Mouse (Mus musculus) spleen, postnatal 36 days (tissue): ENCODE results near the gene Unc5c.

Source experiments
- DNase-seq, 2 experiments: peaks; one replicate each; pipeline ENCODE4 v3.0.0; 2022; ENCODE audit warnings: low spot score in 2 of 2, mixed read lengths in 1 of 2

Gene Unc5c

GRCm38 (mm10) chr3:141701381-141701909, 236.4 kb downstream of the Unc5c start:
- DNase-seq = no peak

- no peak for DNase-seq
Observed at GRCm38 (mm10) chr3:141711601-141712000, 246.6 kb downstream of the Unc5c start.

GRCm38 (mm10) chr3:141716371-141716770, 251.4 kb downstream of the Unc5c start:
- DNase-seq = no peak

GRCm38 (mm10) chr3:141719050-141719449, 254.0 kb downstream of the Unc5c start:
- DNase-seq = no peak

GRCm38 (mm10) chr3:141724499-141724898, 259.5 kb downstream of the Unc5c start:
- no peak for DNase-seq

GRCm38 (mm10) chr3:141725432-141725831, 260.4 kb downstream of the Unc5c start:
- DNase-seq = no peak

GRCm38 (mm10) chr3:141733844-141734243, 268.8 kb downstream of the Unc5c start:
- DNase-seq = no peak

- DNase-seq = no peak
Observed at GRCm38 (mm10) chr3:141735285-141735684, 270.3 kb downstream of the Unc5c start.

- DNase-seq = no peak
Observed at GRCm38 (mm10) chr3:141745322-141745721, 280.3 kb downstream of the Unc5c start.

GRCm38 (mm10) chr3:141748694-141749381, 283.8 kb downstream of the Unc5c start:
- no peak for DNase-seq

GRCm38 (mm10) chr3:141752172-141752571, 287.2 kb downstream of the Unc5c start:
- no peak for DNase-seq

- DNase-seq = no peak
Observed at GRCm38 (mm10) chr3:141757259-141757658, 292.2 kb downstream of the Unc5c start.

- DNase-seq = no peak
Observed at GRCm38 (mm10) chr3:141778411-141778919, 313.4 kb downstream of the Unc5c start.

- no peak for DNase-seq
Observed at GRCm38 (mm10) chr3:141779186-141779585, 314.2 kb downstream of the Unc5c start.

GRCm38 (mm10) chr3:141782553-141782952, 317.5 kb downstream of the Unc5c start:
- no peak for DNase-seq

GRCm38 (mm10) chr3:141791026-141791780, 326.2 kb downstream of the Unc5c start:
- no peak for DNase-seq

- no peak for DNase-seq
Observed at GRCm38 (mm10) chr3:141792106-141792505, 327.1 kb downstream of the Unc5c start.

GRCm38 (mm10) chr3:141793755-141794154, 328.7 kb downstream of the Unc5c start:
- DNase-seq = no peak

GRCm38 (mm10) chr3:141794371-141794770, 329.4 kb downstream of the Unc5c start:
- DNase-seq = no peak

- DNase-seq = no peak
Observed at GRCm38 (mm10) chr3:141797372-141797771, 332.4 kb downstream of the Unc5c start.

- DNase-seq = no peak
Observed at GRCm38 (mm10) chr3:141797789-141798188, 332.8 kb downstream of the Unc5c start.

- DNase-seq = no peak
Observed at GRCm38 (mm10) chr3:141804133-141804532, 339.1 kb downstream of the Unc5c start.

- DNase-seq = no peak
Observed at GRCm38 (mm10) chr3:141809581-141809980, 344.6 kb downstream of the Unc5c start.
